Mouse (Mus musculus): ENCODE measurements around the gene Gm13693.
"Not testable (repeated sequence)": the region's sequence is repeated elsewhere in the genome, so short reads cannot be mapped to it uniquely, and the experiment has no call there.

GRCm38 (mm10) chr2:83972823-83973222, 11.5 kb downstream of the Gm13693 start, which contains the start of gene Gm13696:
- not testable (repeated sequence) for TF ChIP-seq MYOG (IDR thresholded peaks at IDR 0.05; ENCODE audit: control insufficient read depth in 1 of 3, insufficient read depth in 1 of 3, insufficient read length in 2 of 3, low read depth in 2 of 3); REST (IDR thresholded peaks at IDR 0.05; ENCODE audit: insufficient read depth, insufficient read length); POLR2A (IDR thresholded peaks at IDR 0.05; ENCODE audit: insufficient read length, low read depth); TCF12 (IDR thresholded peaks at IDR 0.05; ENCODE audit: insufficient read depth, poor library complexity, severe bottlenecking); POLR2AphosphoS2 (IDR thresholded peaks at IDR 0.05; ENCODE audit: insufficient read length, low read depth); USF1 (IDR thresholded peaks at IDR 0.05; ENCODE audit: low read depth); SRF (IDR thresholded peaks at IDR 0.05; ENCODE audit: control insufficient read depth, insufficient read length, low read depth)
